Mouse (Mus musculus): ENCODE data around the gene Mrpl49. TPM values are rescaled to one million over a fixed set of nuclear protein-coding genes. Genes with fewer than 3 reads are reported as not detected.

Mrpl49 gene
- polyA plus RNA-seq, 1 experiment from 2014 or later, result 64.5 TPM

DNA sequence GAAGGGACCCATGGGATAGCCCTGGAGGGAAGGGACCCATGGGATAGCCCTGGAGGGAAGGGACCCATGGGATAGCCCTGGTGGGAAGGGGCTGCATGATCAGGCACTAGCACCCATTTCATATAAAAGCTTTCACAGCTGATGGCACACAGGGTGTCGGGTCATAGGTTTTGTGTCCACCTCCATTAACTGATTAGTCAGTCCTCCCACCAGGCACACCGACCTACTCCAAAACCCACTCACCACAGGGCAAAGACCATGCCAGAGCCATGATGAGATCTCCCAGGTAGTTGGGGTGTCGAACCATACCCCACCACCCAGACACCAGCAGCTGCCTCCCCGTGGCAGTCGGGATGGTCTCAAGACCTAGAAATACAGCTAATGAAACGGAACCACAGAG is 5.5 kb upstream of the Mrpl49 start:
- 92% methylated on average over 6 of the region's 6 CpGs for WGBS
- Histone ChIP-seq H3K9me3 (ENCODE audit: control insufficient read depth, low read length) (no peaks in the 10 kb centered on the region), H3K4me3 (ENCODE audit: control insufficient read depth in 1 of 2, insufficient read depth in 1 of 2, low read depth in 1 of 2, low read length in 2 of 2) (no peak overlapping the region), H3K27ac (replicated peaks in 1 of 2; ENCODE audit: control insufficient read depth in 1 of 2, insufficient read depth in 1 of 2, low read depth in 2 of 2, low read length in 2 of 2) (no peak overlapping the region), H3K4me1 (ENCODE audit: control insufficient read depth in 2 of 2, insufficient read depth in 2 of 2, low read length in 2 of 2) (peaks cover 21 to 42% of the 10 kb centered on the region in 2 experiments), H3K9ac (ENCODE audit: low read length) (no peak overlapping the region), H3K27me3 (ENCODE audit: control insufficient read depth, insufficient read depth, low read length) (no peaks in the 10 kb centered on the region), H3K36me3 (ENCODE audit: control insufficient read depth, insufficient read depth, low read length) (peaks cover 18% of the 10 kb centered on the region), H3K4me2 (ENCODE audit: low read length) (no peak overlapping the region)
- no peak for ATAC-seq (ENCODE audit: insufficient number of reproducible peaks, insufficient read depth, low FRiP score, low read depth)

DNA sequence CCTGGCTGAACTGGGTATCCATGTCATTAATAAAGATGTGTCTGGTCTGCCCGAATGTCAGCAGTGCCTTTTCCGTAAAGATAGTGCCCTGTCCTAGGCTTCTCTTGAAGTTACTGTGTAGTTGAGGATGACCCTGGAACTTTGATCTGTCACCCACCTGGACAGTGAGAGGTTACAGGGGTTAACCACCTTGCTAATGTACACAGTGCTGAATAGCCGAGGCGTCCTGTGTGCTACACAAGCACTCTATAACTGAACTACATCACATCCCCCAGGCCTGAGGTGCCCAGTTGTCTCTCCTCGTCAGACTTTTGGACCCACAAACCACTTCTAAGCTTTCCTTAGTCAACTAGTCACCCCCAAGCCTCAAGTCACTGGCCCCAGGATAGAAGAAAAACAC is 4.8 kb upstream of the Mrpl49 start:
- Histone ChIP-seq H3K9ac (ENCODE audit: low read length) (peak overlapping the region; percentile 96), H3K27me3 (ENCODE audit: control insufficient read depth, insufficient read depth, low read length) (no peaks in the 10 kb centered on the region), H3K4me1 (ENCODE audit: control insufficient read depth in 2 of 2, insufficient read depth in 2 of 2, low read length in 2 of 2) (peaks cover 18 to 37% of the 10 kb centered on the region in 2 experiments), H3K4me3 (ENCODE audit: control insufficient read depth in 1 of 2, insufficient read depth in 1 of 2, low read depth in 1 of 2, low read length in 2 of 2) (peak overlapping the region; percentile 70 to 91), H3K4me2 (ENCODE audit: low read length) (peak overlapping the region; percentile 98), H3K9me3 (ENCODE audit: control insufficient read depth, low read length) (no peaks in the 10 kb centered on the region), H3K27ac (replicated peaks in 1 of 2; ENCODE audit: control insufficient read depth in 1 of 2, insufficient read depth in 1 of 2, low read depth in 2 of 2, low read length in 2 of 2) (peak overlapping the region in 1 of 2 experiments; percentile 94; a peak in 1 of 4 replicates), H3K36me3 (ENCODE audit: control insufficient read depth, insufficient read depth, low read length) (peaks cover 18% of the 10 kb centered on the region)
- ATAC-seq (ENCODE audit: insufficient number of reproducible peaks, insufficient read depth, low FRiP score, low read depth), result no peak
- 65% methylated on average over 5 of the region's 5 CpGs for WGBS

DNA sequence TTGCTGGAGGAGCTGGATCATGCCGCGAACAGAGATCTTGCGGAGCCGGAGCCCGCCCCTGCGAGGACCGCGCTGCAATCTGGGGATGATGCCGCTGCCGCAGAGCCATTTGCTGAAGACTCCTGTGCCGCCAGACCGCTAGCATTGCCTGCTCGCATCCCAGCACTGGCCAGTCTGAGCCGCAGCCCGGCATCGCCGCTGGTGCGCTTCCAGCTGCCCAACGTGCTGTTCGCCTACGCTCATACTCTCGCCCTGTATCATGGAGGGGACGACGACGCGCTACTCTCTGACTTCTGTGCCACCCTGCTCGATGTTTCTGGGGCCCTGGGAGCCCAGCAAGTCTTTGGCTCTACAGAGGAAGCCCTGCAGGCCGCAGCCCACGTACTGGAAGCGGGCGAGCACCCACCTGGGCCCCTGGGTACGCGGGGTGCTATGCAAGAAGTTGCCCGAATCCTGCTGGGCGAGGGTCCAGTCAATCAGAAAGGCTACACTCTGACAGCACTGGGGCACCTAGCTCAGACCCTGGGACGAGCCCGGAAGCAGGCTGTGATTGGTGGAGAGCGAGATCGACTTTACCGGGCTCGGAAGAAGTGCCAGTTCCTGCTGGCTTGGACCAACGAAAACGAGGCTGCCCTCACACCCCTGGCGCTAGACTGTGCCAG is 4.2 kb upstream of the Mrpl49 start:
- H3K4me2 ChIP-seq (ENCODE audit: low read length), result peak overlapping the region; percentile 98
- peaks cover 18% of the 10 kb centered on the region for H3K36me3 ChIP-seq (ENCODE audit: control insufficient read depth, insufficient read depth, low read length)
- no peaks in the 10 kb centered on the region for H3K9me3 ChIP-seq (ENCODE audit: control insufficient read depth, low read length)
- peaks cover 12 to 33% of the 10 kb centered on the region in 2 experiments for H3K4me1 ChIP-seq (ENCODE audit: control insufficient read depth in 2 of 2, insufficient read depth in 2 of 2, low read length in 2 of 2)
- 2% methylated on average over 44 of the region's 44 CpGs for WGBS
- peak overlapping the region; percentile 96 for H3K9ac ChIP-seq (ENCODE audit: low read length)
- no peaks in the 10 kb centered on the region for H3K27me3 ChIP-seq (ENCODE audit: control insufficient read depth, insufficient read depth, low read length)
- H3K27ac ChIP-seq (replicated peaks in 1 of 2; ENCODE audit: control insufficient read depth in 1 of 2, insufficient read depth in 1 of 2, low read depth in 2 of 2, low read length in 2 of 2), result peak overlapping the region; percentile 81 to 94
- no peak for ATAC-seq (ENCODE audit: insufficient number of reproducible peaks, insufficient read depth, low FRiP score, low read depth)
- peak overlapping the region; percentile 70 to 91 for H3K4me3 ChIP-seq (ENCODE audit: control insufficient read depth in 1 of 2, insufficient read depth in 1 of 2, low read depth in 1 of 2, low read length in 2 of 2)

DNA sequence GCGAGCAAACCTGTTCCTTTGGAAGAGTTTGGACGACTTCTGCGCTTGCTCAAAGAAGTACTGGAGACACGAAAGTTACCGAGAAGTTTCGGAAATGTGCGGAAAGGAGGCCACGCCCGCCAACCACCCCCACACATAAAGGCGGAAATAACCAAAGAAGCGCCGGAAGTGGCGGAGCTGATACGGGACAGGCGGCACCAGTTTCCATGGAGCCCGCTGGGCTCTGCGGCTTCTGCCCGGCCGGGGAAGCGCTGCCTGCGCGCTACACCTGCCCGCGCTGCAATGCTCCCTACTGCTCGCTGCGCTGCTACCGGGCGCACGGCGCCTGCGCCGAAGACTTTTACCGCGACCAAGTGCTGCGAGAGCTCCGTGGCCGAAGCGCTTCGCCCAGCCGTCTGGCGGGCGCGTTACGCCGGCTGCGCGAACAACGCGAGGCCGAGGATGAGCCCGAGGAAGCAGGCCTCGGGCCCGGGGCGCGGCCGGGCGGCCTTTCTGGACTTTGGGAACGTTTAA is 3.5 kb upstream of the Mrpl49 start, which contains the start of gene Znhit2:
Gene Znhit2 (plus strand): TSS at position 172 of the 513 bp plus-strand sequence.
- ATAC-seq (ENCODE audit: insufficient number of reproducible peaks, insufficient read depth, low FRiP score, low read depth), result peak; percentile 61
- Histone ChIP-seq H3K27me3 (ENCODE audit: control insufficient read depth, insufficient read depth, low read length) (no peaks in the 10 kb centered on the region), H3K27ac (replicated peaks in 1 of 2; ENCODE audit: control insufficient read depth in 1 of 2, insufficient read depth in 1 of 2, low read depth in 2 of 2, low read length in 2 of 2) (peak within 1 kb of the TSS; percentile 81 to 94), H3K9me3 (ENCODE audit: control insufficient read depth, low read length) (no peaks in the 10 kb centered on the region), H3K4me2 (ENCODE audit: low read length) (peak within 1 kb of the TSS; percentile 98), H3K9ac (ENCODE audit: low read length) (peak within 1 kb of the TSS; percentile 96), H3K36me3 (ENCODE audit: control insufficient read depth, insufficient read depth, low read length) (peaks cover 19% of the 10 kb centered on the region), H3K4me3 (ENCODE audit: control insufficient read depth in 1 of 2, insufficient read depth in 1 of 2, low read depth in 1 of 2, low read length in 2 of 2) (peak within 1 kb of the TSS; percentile 70 to 91), H3K4me1 (ENCODE audit: control insufficient read depth in 2 of 2, insufficient read depth in 2 of 2, low read length in 2 of 2) (peaks cover 9 to 33% of the 10 kb centered on the region in 2 experiments)
- under 1% methylated on average over 58 of the region's 58 CpGs for WGBS

GRCm38 (mm10) chr19:6058966-6059365 is 1.4 kb upstream of the Mrpl49 start:
- Histone ChIP-seq H3K9ac (ENCODE audit: low read length) (peak overlapping the region; percentile 94), H3K4me2 (ENCODE audit: low read length) (peak overlapping the region; percentile 86), H3K27me3 (ENCODE audit: control insufficient read depth, insufficient read depth, low read length) (no peaks in the 10 kb centered on the region), H3K9me3 (ENCODE audit: control insufficient read depth, low read length) (no peaks in the 10 kb centered on the region), H3K4me3 (ENCODE audit: control insufficient read depth in 1 of 2, insufficient read depth in 1 of 2, low read depth in 1 of 2, low read length in 2 of 2) (peak overlapping the region in 1 of 2 experiments; percentile 88; a peak in 2 of 4 replicates), H3K4me1 (ENCODE audit: control insufficient read depth in 2 of 2, insufficient read depth in 2 of 2, low read length in 2 of 2) (peaks cover 9 to 33% of the 10 kb centered on the region in 2 experiments), H3K27ac (replicated peaks in 1 of 2; ENCODE audit: control insufficient read depth in 1 of 2, insufficient read depth in 1 of 2, low read depth in 2 of 2, low read length in 2 of 2) (peak overlapping the region in 1 of 2 experiments; percentile 82; a peak in 1 of 4 replicates), H3K36me3 (ENCODE audit: control insufficient read depth, insufficient read depth, low read length) (peaks cover 40% of the 10 kb centered on the region)
- ATAC-seq (ENCODE audit: insufficient number of reproducible peaks, insufficient read depth, low FRiP score, low read depth), result no peak
- 88% methylated on average over 5 of the region's 5 CpGs for WGBS

DNA sequence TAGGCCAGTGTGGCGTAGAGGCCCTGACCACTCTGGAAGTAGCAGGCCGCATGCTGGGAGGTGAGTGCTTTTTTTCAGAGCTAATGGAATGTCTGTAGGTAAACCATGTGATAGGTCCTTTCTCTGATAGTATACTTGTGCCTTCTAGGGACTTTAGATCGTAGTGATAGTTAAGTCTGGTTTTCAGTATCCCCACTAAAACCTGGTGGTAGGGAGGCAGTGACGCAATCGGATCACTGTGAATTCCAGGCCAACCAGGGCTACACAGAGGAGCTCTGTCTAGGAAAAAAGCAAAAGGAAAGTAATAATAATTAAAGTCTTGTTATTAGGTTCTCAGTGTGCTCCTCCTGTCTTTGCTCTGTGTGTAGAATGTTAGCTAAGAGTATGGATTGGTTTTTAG is 928 bp upstream of the Mrpl49 start:
- peaks cover 45% of the 10 kb centered on the region for H3K36me3 ChIP-seq (ENCODE audit: control insufficient read depth, insufficient read depth, low read length)
- H3K9me3 ChIP-seq (ENCODE audit: control insufficient read depth, low read length), result no peaks in the 10 kb centered on the region
- peak overlapping the region; percentile 81 to 88 for H3K4me3 ChIP-seq (ENCODE audit: control insufficient read depth in 1 of 2, insufficient read depth in 1 of 2, low read depth in 1 of 2, low read length in 2 of 2)
- ATAC-seq (ENCODE audit: insufficient number of reproducible peaks, insufficient read depth, low FRiP score, low read depth), result no peak
- 26% methylated on average over 5 of the region's 5 CpGs for WGBS
- peak overlapping the region; percentile 94 for H3K9ac ChIP-seq (ENCODE audit: low read length)
- H3K4me2 ChIP-seq (ENCODE audit: low read length), result peak overlapping the region; percentile 86
- H3K27ac ChIP-seq (replicated peaks in 1 of 2; ENCODE audit: control insufficient read depth in 1 of 2, insufficient read depth in 1 of 2, low read depth in 2 of 2, low read length in 2 of 2), result peak overlapping the region in 1 of 2 experiments; percentile 82; a peak in 2 of 4 replicates
- peaks cover 9 to 33% of the 10 kb centered on the region in 2 experiments for H3K4me1 ChIP-seq (ENCODE audit: control insufficient read depth in 2 of 2, insufficient read depth in 2 of 2, low read length in 2 of 2)
- H3K27me3 ChIP-seq (ENCODE audit: control insufficient read depth, insufficient read depth, low read length), result no peaks in the 10 kb centered on the region

DNA sequence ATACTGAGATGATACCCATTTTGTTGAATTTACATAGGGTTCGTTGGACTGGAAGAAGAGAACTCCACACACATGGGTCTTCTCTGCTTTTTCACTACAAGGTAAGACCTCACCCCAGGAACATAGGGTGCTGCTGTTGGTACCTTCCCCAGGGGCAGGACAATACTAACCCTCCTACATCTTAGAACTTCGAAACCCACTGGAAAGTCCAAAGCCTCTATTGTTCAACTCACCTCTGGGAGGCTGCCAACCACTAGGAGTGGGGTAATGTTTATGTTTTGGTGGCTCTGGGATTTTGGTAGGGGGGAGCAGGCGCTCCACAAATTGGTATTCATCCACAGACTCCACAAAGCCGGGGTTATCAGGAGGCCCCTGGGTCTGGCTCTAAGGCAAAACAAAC is 889 bp downstream of the Mrpl49 start:
- Histone ChIP-seq H3K36me3 (ENCODE audit: control insufficient read depth, insufficient read depth, low read length) (peaks cover 61% of the 10 kb centered on the region), H3K27ac (replicated peaks in 1 of 2; ENCODE audit: control insufficient read depth in 1 of 2, insufficient read depth in 1 of 2, low read depth in 2 of 2, low read length in 2 of 2) (peak overlapping the region in 1 of 2 experiments; percentile 58; a peak in 1 of 4 replicates), H3K9me3 (ENCODE audit: control insufficient read depth, low read length) (no peaks in the 10 kb centered on the region), H3K4me1 (ENCODE audit: control insufficient read depth in 2 of 2, insufficient read depth in 2 of 2, low read length in 2 of 2) (peaks cover 2 to 20% of the 10 kb centered on the region in 2 experiments; a peak in 3 of 4 replicates), H3K4me3 (ENCODE audit: control insufficient read depth in 1 of 2, insufficient read depth in 1 of 2, low read depth in 1 of 2, low read length in 2 of 2) (peak overlapping the region; percentile 88 to 91), H3K4me2 (ENCODE audit: low read length) (peak overlapping the region; percentile 87), H3K27me3 (ENCODE audit: control insufficient read depth, insufficient read depth, low read length) (no peaks in the 10 kb centered on the region), H3K9ac (ENCODE audit: low read length) (peak overlapping the region; percentile 94)
- ATAC-seq (ENCODE audit: insufficient number of reproducible peaks, insufficient read depth, low FRiP score, low read depth), result no peak
- WGBS, result 64% methylated on average over 4 of the region's 4 CpGs
